Mouse (Mus musculus) cerebellum, adult 11-12 months (tissue): ENCODE measurements at regions not wholly inside any gene's neighbourhood (a gene's known extent, or its start where the extent isn't known, plus 50 kb on each side); places are given as distances from the start of the nearest gene placed in this dataset.

Source experiments
- DNase-seq: peaks from one replicate; pipeline ENCODE4 v3.0.0; 2022

- no peak for DNase-seq
These were observed 59.1 kb upstream of the Cdc42ep3 start for GRCm38 (mm10) chr17:79414006-79414405.

- no peak for DNase-seq
These were observed 63.1 kb upstream of the Cdc42ep3 start for GRCm38 (mm10) chr17:79417953-79418352.

DNA sequence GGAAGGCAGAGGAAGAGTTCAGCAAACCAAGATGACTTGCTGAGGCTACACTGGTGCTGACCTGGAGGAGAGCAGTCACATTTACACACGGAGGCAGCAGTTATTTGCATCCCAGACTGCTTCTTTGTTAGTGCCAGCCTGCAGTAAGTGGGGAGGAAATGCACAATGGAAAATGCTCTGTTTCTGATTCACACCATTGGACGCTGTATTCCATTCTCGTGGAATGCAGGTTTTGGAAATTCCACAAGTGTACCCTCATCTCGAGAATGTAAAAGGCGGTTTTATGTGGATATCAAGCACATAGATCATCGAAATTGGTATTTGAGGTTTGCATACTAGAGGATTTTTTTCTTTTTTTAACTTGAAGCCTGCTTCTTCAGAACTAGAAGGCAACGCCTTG lies 66.7 kb upstream of the Cdc42ep3 start:
- DNase-seq = no peak

DNA sequence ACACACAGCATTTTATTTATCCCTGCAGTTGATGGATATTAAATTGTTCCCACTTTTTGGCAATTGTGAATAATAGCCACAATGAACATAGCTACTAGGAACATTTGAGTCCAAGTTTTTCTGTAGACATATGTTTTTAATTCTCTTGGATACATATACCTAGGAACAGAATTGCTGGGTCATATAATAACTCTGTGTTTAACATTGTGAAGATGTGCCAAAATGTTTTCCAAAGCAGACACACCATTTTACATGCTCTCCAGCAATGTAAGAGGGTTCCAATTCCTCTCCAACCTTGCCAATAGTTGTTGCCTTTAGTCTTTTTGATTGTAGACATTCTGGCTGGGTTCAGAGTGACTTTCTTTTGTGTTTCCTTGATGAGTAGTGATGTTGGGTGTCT lies 84.3 kb upstream of the Cdc42ep3 start:
- no peak for DNase-seq

GRCm38 (mm10) chr17:79442507-79443115 lies 87.7 kb upstream of the Cdc42ep3 start:
- no peak for DNase-seq

GRCm38 (mm10) chr17:79447170-79447569 lies 92.3 kb upstream of the Cdc42ep3 start:
- no peak for DNase-seq

- DNase-seq = no peak
These were observed 96.4 kb upstream of the Cdc42ep3 start for GRCm38 (mm10) chr17:79451141-79451860.

GRCm38 (mm10) chr17:79453825-79454224 lies 98.9 kb upstream of the Cdc42ep3 start:
- no peak for DNase-seq

GRCm38 (mm10) chr17:79454526-79454925 lies 99.6 kb upstream of the Cdc42ep3 start:
- no peak for DNase-seq

DNA sequence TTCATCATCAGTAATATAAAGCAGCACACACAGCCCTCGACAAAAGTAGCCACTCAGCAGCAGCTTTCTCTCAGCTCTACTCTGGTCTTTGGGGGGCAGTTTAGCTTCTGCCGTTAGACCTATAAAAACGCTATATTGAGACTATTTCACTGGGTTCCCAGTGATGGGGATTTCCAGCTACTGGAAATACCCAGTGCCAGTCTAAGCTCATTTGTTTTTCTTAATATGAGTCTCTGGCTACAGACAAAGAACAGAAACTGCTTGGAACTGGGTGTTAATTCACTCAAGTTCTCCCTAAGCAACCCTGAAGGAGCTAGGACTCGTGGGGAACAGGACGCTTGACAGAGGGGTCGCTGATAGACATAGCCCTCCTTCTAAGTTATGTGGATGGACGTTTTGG lies 100.3 kb upstream of the Cdc42ep3 start:
- DNase-seq = no peak

- DNase-seq = no peak
These were observed 102.7 kb upstream of the Cdc42ep3 start for GRCm38 (mm10) chr17:79457636-79458035.

DNA sequence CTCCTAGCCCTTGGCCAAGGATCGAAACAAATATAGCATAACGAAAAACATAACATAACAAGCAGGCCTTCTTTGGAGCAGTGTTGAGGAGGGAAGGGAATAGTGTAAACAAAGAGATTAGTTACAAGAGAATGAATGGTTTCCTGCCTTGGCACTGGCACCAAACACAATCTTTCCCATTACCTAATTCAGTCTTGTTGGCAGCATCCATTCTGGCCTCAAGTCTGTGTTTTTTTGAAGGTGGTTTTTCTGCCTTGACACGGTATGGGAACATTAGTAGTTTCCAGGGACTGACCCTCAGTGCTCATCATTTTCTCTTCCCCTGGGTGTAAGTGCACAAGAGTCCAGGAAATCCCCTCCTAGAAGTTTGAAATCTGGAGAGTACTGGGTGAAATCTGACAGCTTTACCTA lies 106.8 kb upstream of the Cdc42ep3 start:
- DNase-seq = no peak

GRCm38 (mm10) chr17:79463074-79463694 lies 108.3 kb upstream of the Cdc42ep3 start:
- DNase-seq = no peak

DNA sequence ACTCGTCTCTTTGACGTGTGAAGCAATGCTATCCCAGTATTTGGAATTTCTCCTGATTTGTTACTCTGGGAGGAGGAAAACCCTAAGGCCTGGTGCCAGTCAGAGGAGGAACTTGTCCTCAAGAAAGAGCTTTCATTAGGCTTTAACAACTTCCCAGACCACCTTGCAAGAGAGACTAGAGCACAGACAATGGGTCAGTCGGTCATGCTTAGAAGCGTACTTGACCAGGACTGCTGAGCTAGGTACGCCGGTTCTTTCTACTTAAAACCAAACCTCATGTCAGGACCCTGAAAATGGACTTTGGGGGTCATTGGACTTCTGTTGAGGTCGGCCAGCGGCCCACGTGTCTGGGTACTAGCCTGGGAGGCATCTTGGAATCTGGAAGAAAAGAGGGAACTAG lies 110.8 kb upstream of the Cdc42ep3 start:
- DNase-seq = no peak

GRCm38 (mm10) chr17:79471639-79472038 lies 116.7 kb upstream of the Cdc42ep3 start:
- no peak for DNase-seq

DNA sequence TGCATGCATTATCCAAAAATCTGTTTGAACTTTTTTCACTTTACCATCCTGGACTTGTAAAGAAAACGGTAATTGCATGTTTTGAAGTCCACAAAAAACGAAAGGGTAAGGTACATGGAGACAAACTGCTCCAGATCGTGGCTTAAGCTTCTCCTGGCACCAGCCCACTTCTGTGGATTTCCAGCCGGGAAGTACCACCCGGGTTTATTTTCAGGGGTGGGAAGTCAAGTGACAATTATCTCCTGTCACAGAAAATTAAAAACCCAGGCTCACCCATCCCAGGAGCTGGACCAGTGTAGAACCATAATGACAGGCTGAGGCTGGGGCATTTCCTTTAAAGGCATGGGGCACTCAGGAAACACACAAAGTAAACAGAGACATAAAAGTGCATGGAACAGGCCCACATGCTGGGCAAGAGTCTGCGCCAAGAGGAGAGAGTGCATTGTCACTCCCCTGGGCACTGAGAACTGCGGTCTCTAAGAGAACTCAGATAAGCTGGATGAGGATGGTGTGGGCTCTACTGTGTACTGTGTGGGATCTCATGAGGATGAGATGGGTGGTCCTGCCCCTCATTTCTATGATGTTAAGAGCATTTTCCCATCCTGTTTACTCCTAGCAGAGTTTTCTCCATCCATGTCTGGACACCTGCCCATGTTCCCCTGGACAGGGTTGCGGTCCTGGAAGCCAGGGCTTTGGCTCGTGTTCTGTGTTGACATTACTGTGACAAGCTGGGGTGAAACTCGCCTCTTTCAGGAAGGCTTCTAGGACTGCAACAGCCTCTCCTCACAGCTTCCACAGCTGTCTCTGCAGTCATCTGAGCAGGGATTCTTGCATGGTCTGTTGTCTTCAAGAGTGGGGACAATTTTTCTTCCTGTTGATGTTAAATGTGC lies 117.5 kb upstream of the Cdc42ep3 start:
- DNase-seq = no peak

- DNase-seq = no peak
These were observed 121.8 kb upstream of the Cdc42ep3 start for GRCm38 (mm10) chr17:79476671-79477070.

GRCm38 (mm10) chr17:79481112-79481738 lies 126.3 kb upstream of the Cdc42ep3 start:
- no peak for DNase-seq

DNA sequence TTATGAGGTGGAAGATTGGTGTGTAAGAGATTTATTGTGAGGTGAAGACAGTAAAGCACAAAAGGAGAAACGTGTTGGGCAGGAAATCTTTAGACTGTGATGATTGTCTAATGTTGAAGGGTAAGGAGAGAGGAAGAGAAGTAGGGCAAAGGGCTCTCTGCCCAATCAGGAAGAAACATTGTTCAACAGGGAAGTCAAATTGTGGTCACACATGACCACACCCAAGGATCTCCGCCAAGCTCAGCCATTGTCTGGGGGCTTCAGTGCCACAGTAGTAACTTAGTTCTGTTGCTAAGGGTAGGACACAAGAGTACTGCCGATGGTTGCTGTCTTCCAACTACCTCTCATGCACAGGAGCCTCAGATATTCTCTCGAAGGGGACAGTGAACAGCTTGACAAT lies 127.0 kb upstream of the Cdc42ep3 start:
- no peak for DNase-seq

- DNase-seq = no peak
These were observed 126.4 kb upstream of the Rmdn2 start for GRCm38 (mm10) chr17:79485239-79485638.

GRCm38 (mm10) chr17:79489306-79489705 lies 122.4 kb upstream of the Rmdn2 start:
- DNase-seq = no peak

DNA sequence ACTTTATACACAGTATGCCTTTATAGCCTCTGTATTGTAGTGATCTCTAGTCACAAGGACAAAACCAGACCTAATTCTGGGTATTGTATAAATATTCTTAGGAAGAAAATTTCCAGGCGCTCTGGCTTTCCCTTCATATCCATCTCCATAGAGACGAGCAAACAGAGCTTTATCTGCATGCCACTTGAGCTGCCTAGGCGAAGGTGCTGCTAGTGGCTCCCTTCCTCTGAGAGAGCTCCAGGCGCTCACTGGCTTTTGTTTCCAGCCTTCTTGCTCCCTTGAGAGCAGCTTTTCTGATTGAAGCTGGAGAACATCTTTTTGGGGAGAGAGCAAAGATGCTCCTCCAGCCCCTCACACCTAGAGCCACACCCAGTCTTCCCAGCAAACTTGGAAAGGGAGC lies 114.0 kb upstream of the Rmdn2 start:
- no peak for DNase-seq

- DNase-seq = no peak
These were observed 113.3 kb upstream of the Rmdn2 start for GRCm38 (mm10) chr17:79498321-79498720.
